Mouse (Mus musculus) right cerebral cortex, postnatal 4 days (tissue): ENCODE measurements at regions not wholly inside any gene's neighbourhood (a gene's known extent, or its start where the extent isn't known, plus 50 kb on each side); places are given as distances from the start of the nearest gene placed in this dataset.
A peak's percentile ranks its signal among the peaks of the same experiment; 100 is the strongest.

Source experiments
- DNase-seq: peaks from one replicate; pipeline ENCODE4 v3.0.0-alpha.2; 2022

DNA sequence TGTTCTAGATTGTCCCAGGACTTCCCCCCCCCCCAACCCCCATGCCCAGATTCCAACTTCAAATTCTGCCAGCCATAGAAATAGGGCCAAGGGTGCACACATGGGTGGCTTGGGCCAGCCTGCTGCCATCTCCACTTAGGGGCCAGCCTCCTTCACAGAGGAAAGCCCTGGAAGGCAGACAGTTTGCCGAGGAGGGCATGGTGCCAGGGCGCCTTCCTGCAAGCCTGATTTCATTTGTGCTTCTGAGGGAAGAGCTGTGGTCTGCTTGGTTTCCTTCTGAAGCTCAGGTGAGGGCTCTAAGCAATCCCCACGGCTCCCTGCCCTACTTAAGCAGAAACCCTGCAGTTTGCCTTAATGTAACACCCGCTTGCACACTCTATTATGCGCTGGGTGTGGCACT, 52.3 kb upstream of the Tcl1 start:
- peak; percentile 41 for DNase-seq

DNA sequence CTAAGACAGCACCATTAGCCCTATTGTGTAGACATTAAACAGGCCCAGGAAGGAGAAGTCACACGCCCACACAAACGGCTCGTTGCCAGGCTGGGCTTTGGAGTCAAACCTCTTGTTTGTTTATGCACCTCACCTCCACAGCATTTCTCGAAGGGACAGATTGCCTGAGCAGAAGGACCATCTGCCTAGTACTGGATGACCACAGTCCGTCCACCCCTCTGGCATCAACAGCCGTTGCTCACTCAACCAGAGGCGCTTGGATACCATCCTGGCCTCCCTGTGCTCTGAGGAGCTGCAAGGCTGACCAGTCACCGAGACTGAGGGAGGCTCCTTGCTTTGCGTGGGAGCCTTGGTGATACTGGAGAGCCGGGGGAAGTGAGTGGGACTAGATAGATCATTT, 53.6 kb upstream of the Tunar start:
- no peak for DNase-seq

DNA sequence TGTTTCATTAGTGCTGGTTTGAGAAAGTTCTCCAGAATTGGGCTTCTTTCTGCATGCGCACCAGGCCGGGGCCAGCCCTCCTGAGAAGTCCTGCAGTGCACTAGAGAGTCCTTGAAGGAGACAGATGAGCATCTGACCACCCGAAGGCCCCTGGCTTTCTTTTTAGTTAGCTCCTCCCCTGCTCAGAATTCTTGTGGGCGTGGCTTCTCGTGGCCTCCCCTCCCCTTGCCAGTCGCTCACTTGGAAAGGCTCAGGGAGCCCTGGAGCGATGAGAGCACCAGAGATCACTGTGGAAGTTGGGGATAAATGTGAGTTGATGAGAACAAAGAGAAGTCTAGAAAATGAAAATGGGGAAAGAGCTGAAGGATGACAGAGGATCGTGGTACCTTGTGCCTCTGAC, 52.6 kb upstream of the Tunar start:
- no peak for DNase-seq

DNA sequence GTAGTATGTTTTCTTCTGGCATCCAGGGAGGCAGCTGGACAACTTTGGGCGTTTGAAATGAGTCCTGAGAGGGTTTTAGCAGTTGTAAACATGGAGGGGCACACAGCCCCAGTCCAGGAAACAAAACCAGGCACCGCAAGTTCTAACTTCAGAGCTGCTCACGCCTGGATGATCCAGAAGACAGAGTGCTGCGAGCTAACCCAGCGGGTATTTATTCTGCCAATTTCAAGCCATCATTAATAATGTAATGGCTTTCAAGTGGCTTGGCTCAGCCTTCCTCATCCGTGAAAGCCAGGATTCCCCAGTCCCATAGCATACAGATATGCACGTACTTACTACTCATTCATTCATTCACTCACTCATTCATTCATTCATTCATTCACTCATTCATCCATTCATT, 51.6 kb upstream of the Tunar start:
- DNase-seq, result no peak
